Mouse (Mus musculus) stomach, postnatal 0 days (tissue): ENCODE results near the gene Lsp1. TPM values are rescaled to one million over a fixed set of nuclear protein-coding genes. Genes with fewer than 3 reads are reported as not detected.

ENCODE experiments used
- ATAC-seq: fragments of 200-750 bp; cut with Nextera tagmentation; 2 replicates; pipeline ENCODE4 v1.8.0; 2017; ENCODE audit not compliant: low FRiP score, low TSS enrichment
- DNase-seq: peaks from one replicate; pipeline ENCODE4 v3.0.0-alpha.2; 2016; ENCODE audit warnings: low spot score
- H3K27ac ChIP-seq: fragments of 300-500 bp; sonication (generic); replicated peaks from 2 replicates; pipeline ENCODE4 v1.5.1; 2014; ENCODE audit warnings: mild to moderate bottlenecking, control low read depth
- H3K27me3 ChIP-seq: fragments of 300-500 bp; sonication (generic); 2 replicates; pipeline ENCODE4 v1.6.1; 2014; ENCODE audit warnings: low read length; ENCODE audit not compliant: control insufficient read depth, insufficient read depth
- H3K36me3 ChIP-seq: fragments of 300-500 bp; sonication (generic); 2 replicates; pipeline ENCODE4 v1.6.1; 2014; ENCODE audit warnings: low read length, mixed read lengths; ENCODE audit not compliant: control insufficient read depth, insufficient read depth
- H3K4me1 ChIP-seq: fragments of 300-500 bp; sonication (generic); replicated peaks from 2 replicates; pipeline ENCODE4 v1.6.1; 2014; ENCODE audit warnings: antibody characterized with exemption; ENCODE audit not compliant: control insufficient read depth, insufficient read depth
- H3K4me2 ChIP-seq: fragments of 300-500 bp; sonication (generic); replicated peaks from 2 replicates; pipeline ENCODE4 v1.6.1; 2014; ENCODE audit warnings: low read depth, mild to moderate bottlenecking, control low read depth, moderate library complexity
- H3K4me3 ChIP-seq: fragments of 300-500 bp; sonication (generic); 2 replicates; pipeline ENCODE4 v1.5.1; 2014; ENCODE audit warnings: low read depth, low read length, control low read depth
- H3K9ac ChIP-seq: fragments of 300-500 bp; sonication (generic); 2 replicates; pipeline ENCODE4 v1.6.1; 2014; ENCODE audit warnings: mild to moderate bottlenecking, low read length, control low read depth, mixed read lengths
- H3K9me3 ChIP-seq: fragments of 300-500 bp; sonication (generic); 2 replicates; pipeline ENCODE4 v1.6.1; 2016; ENCODE audit warnings: low read length; ENCODE audit not compliant: control insufficient read depth
- CTCF ChIP-seq: IDR thresholded peaks from 2 replicates; pipeline ENCODE4 v1.5.1; 2016; ENCODE audit warnings: antibody characterized with exemption, low read depth, mild to moderate bottlenecking, moderate library complexity
- EP300 ChIP-seq: optimal IDR thresholded peaks from 2 replicates; pipeline ENCODE3; 2016; ENCODE audit warnings: antibody characterized with exemption
- WGBS: fragments of 180-500 bp; shearing (Covaris S2); extraction: QIAGEN DNeasy Blood & Tissue Kit; methylation state at CpG from one replicate; pipeline ENCODE4 v1.1.7; 2014; 5-methylcytosine and 5-hydroxymethylcytosine counted together
- polyA plus RNA-seq: library from polyadenylated mRNA; unstranded; fragments of >200 nt; fragmentation: Nextera tagmentation; extraction: Ambion mirVana; gene quantifications from 2 replicates; pipeline ENCODE4 v1.2.1, GENCODE M21; 2015

Lsp1 gene
- polyA plus RNA-seq, 1 experiment from 2014 or later: 107 TPM

- no peak for ATAC-seq
- Histone ChIP-seq H3K4me2 (no peak overlapping the region), H3K27me3 (no peaks in the 10 kb centered on the region), H3K4me1 (no peaks in the 10 kb centered on the region), H3K4me3 (no peak overlapping the region), H3K27ac (no peak overlapping the region), H3K9ac (no peak overlapping the region), H3K9me3 (no peaks in the 10 kb centered on the region), H3K36me3 (no peaks in the 10 kb centered on the region)
- TF ChIP-seq CTCF (no peak), EP300 (no peak)
- 91% methylated on average over 4 of the region's 4 CpGs for WGBS
- peak; percentile 10 for DNase-seq
Measured at GRCm38 (mm10) chr7:142446264-142446663, 14.3 kb upstream of the Lsp1 start.

GRCm38 (mm10) chr7:142449038-142449617 is 11.5 kb upstream of the Lsp1 start:
- Histone ChIP-seq H3K4me3 (no peak overlapping the region), H3K4me1 (no peaks in the 10 kb centered on the region), H3K27me3 (no peaks in the 10 kb centered on the region), H3K27ac (no peak overlapping the region), H3K4me2 (no peak overlapping the region), H3K9ac (no peak overlapping the region), H3K36me3 (no peaks in the 10 kb centered on the region), H3K9me3 (no peaks in the 10 kb centered on the region)
- WGBS: 70% methylated on average over 6 of the region's 6 CpGs
- no peak for TF ChIP-seq CTCF
- no peak for TF ChIP-seq EP300
- ATAC-seq: no peak
- DNase-seq: peak; percentile 5

DNA sequence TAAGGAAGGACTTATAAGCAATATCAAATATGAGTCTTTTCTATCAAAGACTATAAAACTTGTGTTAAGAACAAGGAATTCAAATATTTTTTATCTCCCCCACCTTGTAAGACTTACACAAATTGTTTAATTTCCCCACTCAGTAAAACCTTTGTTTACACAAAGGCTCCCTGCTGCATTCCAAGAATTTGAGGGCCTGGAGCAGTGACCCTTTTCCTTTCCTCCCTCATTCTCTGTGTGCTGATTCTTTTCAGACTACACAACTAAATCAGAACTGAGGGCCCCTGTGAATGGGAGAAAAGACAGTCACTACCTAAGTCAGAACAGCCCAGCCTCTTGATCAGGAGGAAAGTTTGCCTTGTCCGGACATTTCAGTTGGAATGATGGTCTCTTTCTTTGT is 5.9 kb upstream of the Lsp1 start:
- 35% methylated on average over 1 of the region's 1 CpGs for WGBS
- no peaks in the 10 kb centered on the region for H3K36me3 ChIP-seq
- DNase-seq: peak; percentile 10

DNA sequence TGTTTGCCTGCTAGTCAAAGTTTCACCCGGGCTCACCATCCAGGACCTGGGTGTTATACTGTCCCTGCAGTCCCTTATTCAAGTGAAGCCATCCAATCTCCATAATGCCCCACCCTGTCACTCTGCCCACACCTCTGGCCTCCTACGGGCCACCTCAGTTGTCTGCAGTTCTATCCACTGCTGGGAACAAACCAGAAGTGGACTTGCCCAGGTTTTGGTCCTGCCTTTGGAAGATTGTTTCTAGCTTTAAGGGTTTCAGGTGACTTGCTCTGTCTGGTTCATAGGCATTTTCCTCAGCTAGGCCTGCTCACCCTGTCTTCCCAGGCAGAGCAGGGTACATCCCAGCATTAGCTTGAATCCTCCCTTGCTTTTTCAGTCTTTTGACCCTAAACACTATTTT is 5.4 kb upstream of the Lsp1 start:
- no peak overlapping the region for H3K4me3 ChIP-seq
- H3K4me2 ChIP-seq: no peak overlapping the region
- peaks cover 13% of the 10 kb centered on the region for H3K4me1 ChIP-seq
- TF ChIP-seq CTCF (no peak), EP300 (no peak)
- WGBS: 29% methylated on average over 2 of the region's 2 CpGs
- peak; percentile 13 for DNase-seq
- no peaks in the 10 kb centered on the region for H3K9me3 ChIP-seq
- no peaks in the 10 kb centered on the region for H3K27me3 ChIP-seq
- peak overlapping the region; percentile 95 for H3K27ac ChIP-seq
- ATAC-seq: no peak
- peak overlapping the region; percentile 27; the same call in 1 of the 2 replicates for H3K9ac ChIP-seq
- H3K36me3 ChIP-seq: no peaks in the 10 kb centered on the region

More for the DNA sequence above, 5.9 kb upstream of the Lsp1 start:
- peaks cover 13% of the 10 kb centered on the region for H3K4me1 ChIP-seq
- H3K4me3 ChIP-seq: no peak overlapping the region
- no peak overlapping the region for H3K9ac ChIP-seq
- H3K4me2 ChIP-seq: no peak overlapping the region
- H3K27me3 ChIP-seq: no peaks in the 10 kb centered on the region
- H3K9me3 ChIP-seq: no peaks in the 10 kb centered on the region
- no peak for TF ChIP-seq EP300
- no peak for TF ChIP-seq CTCF
- ATAC-seq: no peak
- H3K27ac ChIP-seq: peak overlapping the region; percentile 95

DNA sequence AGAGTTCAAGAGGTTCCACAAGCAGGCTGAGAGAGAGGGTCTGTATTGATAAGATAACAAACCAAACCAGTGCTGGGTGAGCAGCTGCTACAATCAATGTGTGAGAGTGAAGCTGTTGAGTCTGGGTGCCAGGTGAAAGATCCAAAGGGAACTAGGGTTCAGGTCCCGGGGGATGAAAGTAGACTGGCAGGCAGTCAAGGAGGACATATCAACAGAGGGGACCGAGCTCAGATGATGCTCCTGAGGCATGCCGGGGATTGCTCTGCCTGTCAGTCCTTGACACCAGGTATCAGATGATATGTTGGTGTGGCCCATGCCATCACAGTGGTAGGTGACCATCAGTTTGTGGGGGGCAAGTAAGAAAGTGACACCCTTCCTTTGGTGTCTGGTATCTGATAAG is 3.8 kb upstream of the Lsp1 start:
- H3K4me3 ChIP-seq: no peak overlapping the region
- H3K36me3 ChIP-seq: no peaks in the 10 kb centered on the region
- WGBS: 68% methylated on average over 3 of the region's 3 CpGs
- H3K9ac ChIP-seq: 0 out of 2 replicates have a peak overlapping the region, but pooled peaks have one; percentile 4
- peaks cover 13% of the 10 kb centered on the region for H3K4me1 ChIP-seq
- H3K27ac ChIP-seq: peak overlapping the region; percentile 95
- H3K27me3 ChIP-seq: no peaks in the 10 kb centered on the region
- ATAC-seq (peak; percentile 1; the same call in 1 of the 2 replicates), DNase-seq (peak; percentile 13)
- no peak overlapping the region for H3K4me2 ChIP-seq
- TF ChIP-seq EP300 (no peak), CTCF (no peak)
- no peaks in the 10 kb centered on the region for H3K9me3 ChIP-seq

DNA sequence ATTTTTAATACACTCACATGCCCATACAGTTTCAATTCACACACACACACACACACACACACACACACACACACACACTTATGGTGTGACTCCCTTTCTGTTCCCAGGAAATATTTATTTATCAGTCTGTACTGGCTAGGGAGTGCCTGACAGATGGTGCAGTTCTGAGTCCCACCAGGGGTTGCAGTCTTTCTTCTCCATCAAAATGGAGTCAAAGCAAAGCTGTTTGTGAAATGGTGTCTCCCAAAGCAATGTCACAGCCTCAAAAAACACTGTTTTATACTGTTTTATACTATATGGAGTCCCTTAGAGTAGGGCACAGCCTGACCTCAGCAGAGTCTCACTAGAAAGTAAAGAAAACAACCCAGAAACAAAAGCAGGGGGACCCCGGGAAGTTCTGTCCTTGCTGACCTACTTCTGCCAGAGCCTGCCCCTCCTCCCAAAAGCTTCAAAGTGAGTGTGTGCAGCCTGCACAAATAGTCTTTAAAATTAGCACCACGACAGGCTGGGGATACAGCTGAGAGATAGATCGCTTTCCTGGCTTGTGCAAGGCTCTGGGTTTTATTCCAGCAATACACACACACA is 3.3 kb upstream of the Lsp1 start:
- ATAC-seq: peak; percentile 65
- no peaks in the 10 kb centered on the region for H3K27me3 ChIP-seq
- no peaks in the 10 kb centered on the region for H3K36me3 ChIP-seq
- H3K4me1 ChIP-seq: peaks cover 13% of the 10 kb centered on the region
- peak; percentile 29 for DNase-seq
- no peak overlapping the region for H3K4me3 ChIP-seq
- H3K27ac ChIP-seq: peak overlapping the region; percentile 95
- H3K9ac ChIP-seq: no peak overlapping the region
- WGBS: 13% methylated on average over 3 of the region's 3 CpGs
- no peak overlapping the region for H3K4me2 ChIP-seq
- TF ChIP-seq EP300 (peak; percentile 42), CTCF (peak; percentile 59)
- no peaks in the 10 kb centered on the region for H3K9me3 ChIP-seq
